Mouse (Mus musculus) small intestine, adult 2 months (tissue): ENCODE measurements around the gene Syk. TPM values are rescaled to one million over a fixed set of nuclear protein-coding genes. Genes with fewer than 3 reads are reported as not detected.

Experiments
- H3K27ac ChIP-seq: fragments of 200-500 bp; 2 replicates; pipeline ENCODE4 v1.5.1; 2012; ENCODE audit warnings: low read depth, low read length, control low read depth, inconsistent platforms; ENCODE audit not compliant: insufficient read depth
- H3K27me3 ChIP-seq: fragments of 200-500 bp; 2 replicates; pipeline ENCODE4 v1.6.1; 2012; ENCODE audit warnings: mild to moderate bottlenecking, moderate library complexity, low read length, inconsistent platforms; ENCODE audit not compliant: control insufficient read depth, insufficient read depth
- H3K36me3 ChIP-seq: fragments of 200-500 bp; 2 replicates; pipeline ENCODE4 v1.6.1; 2012; ENCODE audit warnings: mild to moderate bottlenecking, low read length, control low read depth, inconsistent platforms; ENCODE audit not compliant: control insufficient read depth, insufficient read depth
- H3K4me1 ChIP-seq: fragments of 200-500 bp; 2 replicates; pipeline ENCODE4 v1.6.1; 2012; ENCODE audit warnings: low read length, inconsistent platforms, mixed read lengths; ENCODE audit not compliant: control insufficient read depth, insufficient read depth, insufficient read length
- H3K4me3 ChIP-seq: fragments of 200-500 bp; 2 replicates; pipeline ENCODE4 v1.5.1; 2012; ENCODE audit warnings: low read depth, mild to moderate bottlenecking, control low read depth, inconsistent platforms, low read length, moderate library complexity
- CTCF ChIP-seq: fragments of 200-500 bp; IDR thresholded peaks from 2 replicates; pipeline ENCODE4 v1.5.1; 2012; ENCODE audit warnings: low read depth, mild to moderate bottlenecking, control low read depth, inconsistent platforms, low read length, moderate library complexity, mixed read lengths; ENCODE audit not compliant: insufficient replicate concordance, insufficient read length; ENCODE audit errors: extremely low read depth
- POLR2A ChIP-seq: fragments of 200-500 bp; IDR thresholded peaks from 2 replicates; pipeline ENCODE4 v1.6.1; 2012; ENCODE audit warnings: low read depth, mild to moderate bottlenecking, control low read depth, inconsistent platforms, low read length, moderate library complexity
- WGBS: fragments of 180-500 bp; shearing (Covaris S2); methylation state at CpG from one replicate; pipeline ENCODE4 v1.1.7; 2018; 5-methylcytosine and 5-hydroxymethylcytosine counted together
- polyA plus RNA-seq: library from polyadenylated mRNA; depleted of rRNA; stranded (reverse); fragments of >200 nt; gene quantifications from 2 replicates; pipeline ENCODE4 v1.2.3, GENCODE M21; 2012

Gene Syk
- polyA plus RNA-seq, 1 experiment = 8.3 TPM

DNA sequence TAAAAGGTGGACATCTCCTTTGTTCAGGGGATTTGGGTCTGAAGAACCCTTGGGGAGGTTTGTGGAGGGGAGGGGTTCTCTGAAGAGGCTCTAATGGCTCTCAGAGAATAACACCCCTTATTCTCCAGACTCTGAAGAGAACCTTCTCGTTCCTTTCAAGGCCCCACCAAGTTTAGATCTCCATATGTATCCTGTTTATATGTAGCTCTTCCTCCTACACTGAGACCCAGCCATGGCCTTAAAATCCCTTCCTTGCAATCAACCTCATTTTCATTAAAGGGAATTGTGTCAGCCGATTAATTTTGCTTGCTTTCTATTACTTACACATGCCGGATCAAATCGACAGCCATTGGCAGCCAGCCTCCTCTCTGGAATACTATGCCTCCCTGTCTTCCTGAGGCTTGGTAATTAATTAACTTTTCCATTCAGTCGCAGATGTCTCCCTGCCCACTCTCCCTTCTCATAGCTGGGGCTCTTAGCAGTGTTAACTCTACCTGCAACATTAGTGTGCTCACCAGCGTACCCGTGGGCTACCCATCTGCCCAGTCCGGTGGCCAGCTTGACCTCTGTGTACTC is 13.7 kb upstream of the Syk start:
- TF ChIP-seq CTCF = no peak
- Histone ChIP-seq H3K4me1 (no peaks in the 10 kb centered on the region; the same call in none of the 2 replicates), H3K27me3 (no peaks in the 10 kb centered on the region), H3K4me3 (no peak overlapping the region), H3K27ac (no peak overlapping the region), H3K36me3 (no peaks in the 10 kb centered on the region)
- 37% methylated on average over 8 of the region's 8 CpGs for WGBS

GRCm38 (mm10) chr13:52570276-52570675 is 12.7 kb upstream of the Syk start:
- H3K27me3 ChIP-seq = no peaks in the 10 kb centered on the region
- TF ChIP-seq POLR2A = no peak
- TF ChIP-seq CTCF = no peak
- no peak overlapping the region for H3K27ac ChIP-seq
- no peaks in the 10 kb centered on the region; the same call in none of the 2 replicates for H3K4me1 ChIP-seq
- no peaks in the 10 kb centered on the region for H3K36me3 ChIP-seq
- no peak overlapping the region for H3K4me3 ChIP-seq
- WGBS = 94% methylated on average over 9 of the region's 9 CpGs

DNA sequence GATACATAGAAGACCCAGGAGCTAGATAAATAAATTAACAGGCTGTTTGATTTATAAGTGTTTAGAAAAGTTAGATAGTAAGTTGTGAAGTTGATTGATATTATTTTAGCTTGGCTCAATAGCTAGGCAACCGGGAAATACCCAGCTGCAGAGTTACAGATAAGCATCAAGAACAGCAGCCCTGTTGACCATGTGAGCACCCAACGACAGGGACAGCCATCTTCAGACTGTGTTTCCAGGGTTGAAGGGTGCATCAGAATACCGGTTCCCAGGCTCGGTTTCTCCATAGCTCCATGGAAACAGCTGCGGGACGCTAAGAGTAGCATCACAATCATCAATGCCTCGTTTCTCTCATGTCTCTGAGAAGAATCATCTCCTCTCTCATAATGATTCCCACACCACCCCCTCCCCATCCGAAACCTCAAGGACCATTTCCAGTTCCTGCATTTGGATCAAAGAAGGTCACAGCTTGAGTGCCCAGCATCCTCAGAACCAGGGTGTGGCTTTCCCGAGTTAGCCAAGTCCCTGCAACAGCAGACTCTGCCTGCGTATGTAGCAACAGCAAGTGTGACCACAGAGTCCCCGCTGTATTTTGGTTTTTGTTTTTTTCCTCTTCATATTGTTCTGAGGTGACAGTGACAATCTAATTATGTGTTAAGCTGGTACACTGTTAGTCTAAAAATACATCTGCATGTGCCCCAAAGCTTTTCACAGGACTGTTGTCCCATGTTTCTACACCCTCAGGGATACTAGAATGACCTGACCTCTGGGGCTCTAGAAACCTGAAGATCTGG is 11.2 kb upstream of the Syk start:
- Histone ChIP-seq H3K27ac (peak overlapping the region; percentile 70), H3K27me3 (no peaks in the 10 kb centered on the region), H3K4me3 (no peak overlapping the region), H3K36me3 (no peaks in the 10 kb centered on the region), H3K4me1 (no peaks in the 10 kb centered on the region; the same call in none of the 2 replicates)
- no peak for TF ChIP-seq POLR2A
- TF ChIP-seq CTCF = no peak
- WGBS = 53% methylated on average over 11 of the region's 11 CpGs

GRCm38 (mm10) chr13:52572451-52573446 is 10.2 kb upstream of the Syk start:
- peak overlapping the region; percentile 82 for H3K27ac ChIP-seq
- no peaks in the 10 kb centered on the region for H3K27me3 ChIP-seq
- no peak overlapping the region for H3K4me3 ChIP-seq
- 69% methylated on average over 9 of the region's 9 CpGs for WGBS
- no peaks in the 10 kb centered on the region for H3K36me3 ChIP-seq
- H3K4me1 ChIP-seq = no peaks in the 10 kb centered on the region; the same call in none of the 2 replicates
- TF ChIP-seq POLR2A = no peak
- no peak for TF ChIP-seq CTCF

DNA sequence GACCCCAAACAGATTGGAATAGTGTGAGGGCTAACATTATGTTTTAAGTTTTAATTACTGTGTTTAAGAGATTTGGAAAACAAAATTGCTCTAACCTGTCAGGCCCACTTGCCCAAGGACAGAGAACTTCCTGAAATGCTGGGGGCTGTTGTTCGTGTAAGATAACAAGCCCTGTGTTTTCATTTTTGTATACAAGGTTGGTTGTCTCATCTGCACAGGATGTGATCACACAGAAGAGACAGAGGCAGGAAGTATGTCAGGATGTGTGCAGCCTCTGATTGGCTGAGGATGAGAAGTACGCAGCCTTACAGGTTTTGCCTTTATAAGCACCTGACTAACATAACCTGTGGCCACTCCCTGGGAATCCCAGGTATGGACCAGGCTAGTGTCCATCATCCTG is 8.7 kb upstream of the Syk start:
- Histone ChIP-seq H3K36me3 (no peaks in the 10 kb centered on the region), H3K4me3 (no peak overlapping the region), H3K4me1 (no peaks in the 10 kb centered on the region; the same call in none of the 2 replicates), H3K27ac (no peak overlapping the region), H3K27me3 (no peaks in the 10 kb centered on the region)
- TF ChIP-seq CTCF (no peak), POLR2A (no peak)
- WGBS = 81% methylated on average over 2 of the region's 2 CpGs

DNA sequence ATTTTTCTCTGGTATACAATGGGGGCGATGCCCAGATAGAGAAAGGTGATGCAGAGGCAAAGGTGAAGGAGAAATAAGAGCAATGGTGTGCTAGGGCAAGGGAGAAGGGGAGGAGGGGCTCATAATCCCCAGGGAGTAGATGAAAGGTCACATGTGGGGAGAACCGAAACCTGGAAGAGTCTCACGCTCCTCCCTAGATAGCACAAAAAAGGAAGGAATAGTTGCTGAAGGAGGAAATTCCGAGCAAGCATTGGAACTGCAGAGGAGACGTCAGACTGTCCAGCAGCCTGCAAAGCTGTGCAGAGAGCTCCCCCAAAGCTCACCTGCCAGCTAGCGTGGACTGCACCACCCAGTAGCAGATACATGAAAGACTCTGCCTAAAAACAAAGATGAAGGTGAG is 7.5 kb upstream of the Syk start:
- Histone ChIP-seq H3K36me3 (no peaks in the 10 kb centered on the region), H3K4me1 (no peaks in the 10 kb centered on the region; the same call in none of the 2 replicates), H3K27ac (no peak overlapping the region), H3K27me3 (no peaks in the 10 kb centered on the region), H3K4me3 (no peak overlapping the region)
- TF ChIP-seq POLR2A (no peak), CTCF (no peak)
- WGBS = 52% methylated on average over 6 of the region's 6 CpGs

DNA sequence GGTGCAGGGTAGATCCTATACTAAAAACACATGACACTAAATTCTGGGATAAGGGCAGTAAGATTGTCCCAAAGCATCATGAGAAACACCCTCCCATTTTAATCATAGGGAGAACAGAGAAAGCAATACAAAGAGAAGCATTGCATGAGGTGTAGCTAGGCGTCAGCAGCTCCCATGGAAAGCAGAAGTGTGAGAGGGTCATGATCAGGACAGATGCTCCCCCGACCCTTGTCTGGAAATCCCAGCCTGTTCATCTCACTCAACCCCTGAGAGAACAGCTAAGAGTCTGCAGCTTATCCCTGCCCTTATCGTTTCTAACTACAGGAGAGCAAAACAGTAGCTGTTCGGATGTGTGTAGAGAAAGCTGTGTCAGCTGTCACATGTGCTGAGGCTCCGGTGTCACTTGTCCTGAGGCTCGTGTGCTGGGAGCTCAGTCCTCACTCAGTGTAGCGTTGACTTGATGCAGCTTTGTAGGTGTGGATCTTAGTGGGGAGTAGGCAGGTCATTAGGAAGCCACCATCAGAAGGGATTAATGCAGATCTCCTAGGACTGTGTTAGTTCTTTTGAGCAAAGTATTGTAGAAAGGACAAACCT is 6.9 kb upstream of the Syk start:
- no peaks in the 10 kb centered on the region for H3K27me3 ChIP-seq
- WGBS = 71% methylated on average over 7 of the region's 7 CpGs
- H3K4me3 ChIP-seq = no peak overlapping the region
- H3K27ac ChIP-seq = no peak overlapping the region
- no peaks in the 10 kb centered on the region for H3K36me3 ChIP-seq
- TF ChIP-seq POLR2A = no peak
- no peak for TF ChIP-seq CTCF
- H3K4me1 ChIP-seq = no peaks in the 10 kb centered on the region; the same call in 1 of the 2 replicates
